Mouse (Mus musculus): ENCODE data around the gene Negr1. TPM values are rescaled to one million over a fixed set of nuclear protein-coding genes. Genes with fewer than 3 reads are reported as not detected.

Gene Negr1
- polyA plus RNA-seq, 1 experiment from 2014 or later = 5.3 TPM

GRCm38 (mm10) chr3:156870239-156870921 lies 308.8 kb downstream of the Negr1 start:
- H3K27ac ChIP-seq (ENCODE audit: low read length) = no peak overlapping the region
- no peaks in the 10 kb centered on the region for H3K36me3 ChIP-seq (ENCODE audit: control insufficient read depth, insufficient read depth, low read length)
- ATAC-seq (ENCODE audit: insufficient read depth, low FRiP score) = no peak
- no peak overlapping the region for H3K9ac ChIP-seq (ENCODE audit: low read length)
- no peak overlapping the region for H3K4me3 ChIP-seq (replicated peaks; ENCODE audit: low read length)
- no peaks in the 10 kb centered on the region for H3K9me3 ChIP-seq (replicated peaks; ENCODE audit: control insufficient read depth, low read length)
- peaks cover 4% of the 10 kb centered on the region; the same call in 1 of the 2 replicates for H3K4me1 ChIP-seq (ENCODE audit: control insufficient read depth, insufficient read depth, low read length)
- H3K27me3 ChIP-seq (ENCODE audit: control insufficient read depth, insufficient read depth, low read length) = no peaks in the 10 kb centered on the region
- H3K4me2 ChIP-seq (ENCODE audit: low read depth, low read length) = no peak overlapping the region
- 49% methylated on average over 3 of the region's 3 CpGs for WGBS

- H3K4me1 ChIP-seq (ENCODE audit: control insufficient read depth, insufficient read depth, low read length) = peaks cover 4% of the 10 kb centered on the region; the same call in 1 of the 2 replicates
- 48% methylated on average over 2 of the region's 2 CpGs for WGBS
- no peaks in the 10 kb centered on the region for H3K9me3 ChIP-seq (replicated peaks; ENCODE audit: control insufficient read depth, low read length)
- no peak overlapping the region for H3K4me2 ChIP-seq (ENCODE audit: low read depth, low read length)
- no peak overlapping the region for H3K27ac ChIP-seq (ENCODE audit: low read length)
- no peak for ATAC-seq (ENCODE audit: insufficient read depth, low FRiP score)
- H3K4me3 ChIP-seq (replicated peaks; ENCODE audit: low read length) = no peak overlapping the region
- H3K36me3 ChIP-seq (ENCODE audit: control insufficient read depth, insufficient read depth, low read length) = no peaks in the 10 kb centered on the region
- H3K9ac ChIP-seq (ENCODE audit: low read length) = no peak overlapping the region
- no peaks in the 10 kb centered on the region for H3K27me3 ChIP-seq (ENCODE audit: control insufficient read depth, insufficient read depth, low read length)
These were observed 309.3 kb downstream of the Negr1 start for GRCm38 (mm10) chr3:156870922-156871257.

- 79% methylated on average over 6 of the region's 6 CpGs for WGBS
- Histone ChIP-seq H3K36me3 (ENCODE audit: control insufficient read depth, insufficient read depth, low read length) (no peaks in the 10 kb centered on the region), H3K4me1 (ENCODE audit: control insufficient read depth, insufficient read depth, low read length) (peaks cover 4% of the 10 kb centered on the region; the same call in 1 of the 2 replicates), H3K27ac (ENCODE audit: low read length) (no peak overlapping the region), H3K4me2 (ENCODE audit: low read depth, low read length) (no peak overlapping the region), H3K9me3 (replicated peaks; ENCODE audit: control insufficient read depth, low read length) (no peaks in the 10 kb centered on the region), H3K4me3 (replicated peaks; ENCODE audit: low read length) (no peak overlapping the region), H3K27me3 (ENCODE audit: control insufficient read depth, insufficient read depth, low read length) (no peaks in the 10 kb centered on the region), H3K9ac (ENCODE audit: low read length) (no peak overlapping the region)
- ATAC-seq (ENCODE audit: insufficient read depth, low FRiP score) = no peak
These were observed 310.1 kb downstream of the Negr1 start for GRCm38 (mm10) chr3:156871641-156872196.

- H3K4me3 ChIP-seq (replicated peaks; ENCODE audit: low read length) = no peak overlapping the region
- H3K9ac ChIP-seq (ENCODE audit: low read length) = no peak overlapping the region
- no peaks in the 10 kb centered on the region for H3K36me3 ChIP-seq (ENCODE audit: control insufficient read depth, insufficient read depth, low read length)
- WGBS = 35% methylated on average over 1 of the region's 1 CpGs
- no peaks in the 10 kb centered on the region for H3K27me3 ChIP-seq (ENCODE audit: control insufficient read depth, insufficient read depth, low read length)
- H3K27ac ChIP-seq (ENCODE audit: low read length) = no peak overlapping the region
- H3K4me1 ChIP-seq (ENCODE audit: control insufficient read depth, insufficient read depth, low read length) = no peaks in the 10 kb centered on the region
- no peak for ATAC-seq (ENCODE audit: insufficient read depth, low FRiP score)
- H3K9me3 ChIP-seq (replicated peaks; ENCODE audit: control insufficient read depth, low read length) = no peaks in the 10 kb centered on the region
- no peak overlapping the region for H3K4me2 ChIP-seq (ENCODE audit: low read depth, low read length)
These were observed 315.0 kb downstream of the Negr1 start for GRCm38 (mm10) chr3:156876551-156876950.

- H3K4me3 ChIP-seq (replicated peaks; ENCODE audit: low read length) = no peak overlapping the region
- no peaks in the 10 kb centered on the region for H3K27me3 ChIP-seq (ENCODE audit: control insufficient read depth, insufficient read depth, low read length)
- no peak overlapping the region for H3K27ac ChIP-seq (ENCODE audit: low read length)
- no peak overlapping the region for H3K9ac ChIP-seq (ENCODE audit: low read length)
- H3K4me2 ChIP-seq (ENCODE audit: low read depth, low read length) = no peak overlapping the region
- no peaks in the 10 kb centered on the region for H3K36me3 ChIP-seq (ENCODE audit: control insufficient read depth, insufficient read depth, low read length)
- ATAC-seq (ENCODE audit: insufficient read depth, low FRiP score) = no peak
- WGBS = 62% methylated on average over 3 of the region's 3 CpGs
- no peaks in the 10 kb centered on the region for H3K9me3 ChIP-seq (replicated peaks; ENCODE audit: control insufficient read depth, low read length)
- no peaks in the 10 kb centered on the region for H3K4me1 ChIP-seq (ENCODE audit: control insufficient read depth, insufficient read depth, low read length)
These were observed 320.5 kb downstream of the Negr1 start for GRCm38 (mm10) chr3:156882129-156882528.

GRCm38 (mm10) chr3:156883873-156884272 lies 322.3 kb downstream of the Negr1 start:
- Histone ChIP-seq H3K9ac (ENCODE audit: low read length) (no peak overlapping the region), H3K4me1 (ENCODE audit: control insufficient read depth, insufficient read depth, low read length) (no peaks in the 10 kb centered on the region), H3K27me3 (ENCODE audit: control insufficient read depth, insufficient read depth, low read length) (no peaks in the 10 kb centered on the region), H3K9me3 (replicated peaks; ENCODE audit: control insufficient read depth, low read length) (no peaks in the 10 kb centered on the region), H3K27ac (ENCODE audit: low read length) (no peak overlapping the region), H3K4me3 (replicated peaks; ENCODE audit: low read length) (no peak overlapping the region), H3K4me2 (ENCODE audit: low read depth, low read length) (no peak overlapping the region), H3K36me3 (ENCODE audit: control insufficient read depth, insufficient read depth, low read length) (no peaks in the 10 kb centered on the region)
- WGBS = 93% methylated on average over 1 of the region's 1 CpGs
- ATAC-seq (ENCODE audit: insufficient read depth, low FRiP score) = no peak

- Histone ChIP-seq H3K4me2 (ENCODE audit: low read depth, low read length) (no peak overlapping the region), H3K36me3 (ENCODE audit: control insufficient read depth, insufficient read depth, low read length) (no peaks in the 10 kb centered on the region), H3K27me3 (ENCODE audit: control insufficient read depth, insufficient read depth, low read length) (no peaks in the 10 kb centered on the region), H3K9me3 (replicated peaks; ENCODE audit: control insufficient read depth, low read length) (no peaks in the 10 kb centered on the region), H3K4me3 (replicated peaks; ENCODE audit: low read length) (no peak overlapping the region), H3K9ac (ENCODE audit: low read length) (no peak overlapping the region), H3K27ac (ENCODE audit: low read length) (no peak overlapping the region), H3K4me1 (ENCODE audit: control insufficient read depth, insufficient read depth, low read length) (no peaks in the 10 kb centered on the region)
- 75% methylated on average over 1 of the region's 1 CpGs for WGBS
- ATAC-seq (ENCODE audit: insufficient read depth, low FRiP score) = no peak
These were observed 324.1 kb downstream of the Negr1 start for GRCm38 (mm10) chr3:156885689-156886088.

GRCm38 (mm10) chr3:156886915-156887314 lies 325.3 kb downstream of the Negr1 start:
- no peak overlapping the region for H3K4me2 ChIP-seq (ENCODE audit: low read depth, low read length)
- no peaks in the 10 kb centered on the region for H3K4me1 ChIP-seq (ENCODE audit: control insufficient read depth, insufficient read depth, low read length)
- H3K9me3 ChIP-seq (replicated peaks; ENCODE audit: control insufficient read depth, low read length) = no peaks in the 10 kb centered on the region
- H3K27me3 ChIP-seq (ENCODE audit: control insufficient read depth, insufficient read depth, low read length) = no peaks in the 10 kb centered on the region
- H3K27ac ChIP-seq (ENCODE audit: low read length) = no peak overlapping the region
- H3K4me3 ChIP-seq (replicated peaks; ENCODE audit: low read length) = no peak overlapping the region
- H3K9ac ChIP-seq (ENCODE audit: low read length) = no peak overlapping the region
- ATAC-seq (ENCODE audit: insufficient read depth, low FRiP score) = no peak
- H3K36me3 ChIP-seq (ENCODE audit: control insufficient read depth, insufficient read depth, low read length) = no peaks in the 10 kb centered on the region
- WGBS = 72% methylated on average over 3 of the region's 3 CpGs

- ATAC-seq (ENCODE audit: insufficient read depth, low FRiP score) = no peak
- H3K4me3 ChIP-seq (replicated peaks; ENCODE audit: low read length) = no peak overlapping the region
- WGBS = 58% methylated on average over 4 of the region's 4 CpGs
These were observed 329.4 kb downstream of the Negr1 start for GRCm38 (mm10) chr3:156890986-156891385.

More at GRCm38 (mm10) chr3:156890986-156891385, 329.4 kb downstream of the Negr1 start:
- Histone ChIP-seq H3K36me3 (ENCODE audit: control insufficient read depth, insufficient read depth, low read length) (no peaks in the 10 kb centered on the region), H3K4me1 (ENCODE audit: control insufficient read depth, insufficient read depth, low read length) (no peaks in the 10 kb centered on the region), H3K9me3 (replicated peaks; ENCODE audit: control insufficient read depth, low read length) (no peaks in the 10 kb centered on the region), H3K9ac (ENCODE audit: low read length) (no peak overlapping the region), H3K27me3 (ENCODE audit: control insufficient read depth, insufficient read depth, low read length) (no peaks in the 10 kb centered on the region), H3K4me2 (ENCODE audit: low read depth, low read length) (no peak overlapping the region), H3K27ac (ENCODE audit: low read length) (no peak overlapping the region)
